Mouse (Mus musculus) ES-E14 (cell line): ENCODE results near the gene Rfesd. TPM values are rescaled to one million over a fixed set of nuclear protein-coding genes. Genes with fewer than 3 reads are reported as not detected.

Source experiments
- DNase-seq: peaks from one replicate; pipeline ENCODE4 v3.0.0-alpha.2; 2013; ENCODE audit warnings: low read depth, low spot score
- H3K27ac ChIP-seq: 2 replicates; pipeline ENCODE4 v1.5.1; 2012; ENCODE audit warnings: low read depth, mild to moderate bottlenecking, low read length, moderate library complexity, mixed read lengths; ENCODE audit not compliant: poor library complexity, insufficient read depth, severe bottlenecking
- H3K36me3 ChIP-seq: 2 replicates; pipeline ENCODE4 v1.6.1; 2012; ENCODE audit warnings: mild to moderate bottlenecking, low read length, moderate library complexity, mixed read lengths; ENCODE audit not compliant: control insufficient read depth, poor library complexity, insufficient read depth, severe bottlenecking
- H3K4me1 ChIP-seq, 2 experiments: fragments of 150-350 bp in 1 of 2; sonication (generic) in 1 of 2; 2 replicates each; pipeline ENCODE4 v1.6.1; 2012; ENCODE audit warnings: low read length in 2 of 2, mild to moderate bottlenecking in 1 of 2, mixed read lengths in 1 of 2; ENCODE audit not compliant: control insufficient read depth in 2 of 2, insufficient read depth in 2 of 2, poor library complexity in 1 of 2
- H3K4me3 ChIP-seq, 2 experiments: fragments of 150-350 bp in 1 of 2; sonication (generic) in 1 of 2; 2 replicates each; pipeline ENCODE4 v1.5.1; 2012; ENCODE audit warnings: low read length in 2 of 2, low read depth in 1 of 2, mild to moderate bottlenecking in 1 of 2, mixed read lengths in 1 of 2; ENCODE audit not compliant: insufficient read depth in 1 of 2, poor library complexity in 1 of 2, severe bottlenecking in 1 of 2
- H3K9ac ChIP-seq: 2 replicates; pipeline ENCODE4 v1.6.1; 2012; ENCODE audit warnings: low read depth, mild to moderate bottlenecking, low read length, mixed read lengths; ENCODE audit not compliant: poor library complexity, insufficient read depth, severe bottlenecking
- H3K9me3 ChIP-seq: fragments of 150-350 bp; sonication (generic); 2 replicates; pipeline ENCODE4 v1.6.1; 2012; ENCODE audit warnings: low read depth, mild to moderate bottlenecking, low read length; ENCODE audit not compliant: control insufficient read depth, insufficient read depth
- CHD2 ChIP-seq: IDR thresholded peaks from 2 replicates; pipeline ENCODE4 v1.6.1; 2014; ENCODE audit warnings: mild to moderate bottlenecking, low read depth, low read length, inconsistent platforms
- HCFC1 ChIP-seq: IDR thresholded peaks from 2 replicates; pipeline ENCODE4 v1.6.1; 2012; ENCODE audit warnings: low read length, inconsistent platforms, borderline replicate concordance; ENCODE audit not compliant: insufficient read depth
- MAFK ChIP-seq: IDR thresholded peaks from 2 replicates; pipeline ENCODE4 v1.6.1; 2014; ENCODE audit warnings: mild to moderate bottlenecking, low read depth, low read length, inconsistent platforms; ENCODE audit not compliant: insufficient read depth
- ZC3H11A ChIP-seq: IDR thresholded peaks from 2 replicates; pipeline ENCODE4 v1.6.1; 2012; ENCODE audit warnings: low read depth, mild to moderate bottlenecking, inconsistent platforms, low read length, borderline replicate concordance
- ZNF384 ChIP-seq: IDR thresholded peaks from 2 replicates; pipeline ENCODE4 v1.6.1; 2012; ENCODE audit warnings: low read depth, low read length, inconsistent platforms
- in situ Hi-C, 2 experiments: fragments of 600-800 bp; cut with MboI; formaldehyde crosslinking; loops; one replicate each; pipeline ENCODE4 v1.15.1; 2025; ENCODE audit warnings: low sequenced_read_pairs in 2 of 2, inconsistent platforms in 1 of 2; ENCODE audit not compliant: unreplicated experiment in 2 of 2
- total RNA-seq: library from RNA; depleted of rRNA; stranded (reverse); fragments of 300-350 nt; gene quantifications from 2 replicates; pipeline ENCODE4 v1.2.3, GENCODE M21; 2012; rRNA removed

Rfesd gene
- total RNA-seq, 1 experiment = 8.9 TPM

GRCm38 (mm10) chr13:75975629-75976028, 42.9 kb downstream of the Rfesd start:
- Histone ChIP-seq H3K36me3 (no peaks in the 10 kb centered on the region), H3K27ac (no peak overlapping the region), H3K9ac (no peak overlapping the region), H3K4me3 (no peak overlapping the region), H3K4me1 (no peaks in the 10 kb centered on the region), H3K9me3 (no peaks in the 10 kb centered on the region)
- in situ Hi-C loops = no loop called here
- no peak for DNase-seq
- TF ChIP-seq CHD2 (no peak), ZC3H11A (no peak), MAFK (no peak)

GRCm38 (mm10) chr13:75974481-75974880, 44.0 kb downstream of the Rfesd start:
- no peak overlapping the region for H3K9ac ChIP-seq
- no peaks in the 10 kb centered on the region for H3K4me1 ChIP-seq
- no peak overlapping the region for H3K4me3 ChIP-seq
- H3K27ac ChIP-seq = no peak overlapping the region
- TF ChIP-seq MAFK = no peak
- in situ Hi-C loops = no loop called here
- no peak for DNase-seq
- no peaks in the 10 kb centered on the region for H3K36me3 ChIP-seq
- H3K9me3 ChIP-seq = no peaks in the 10 kb centered on the region

- Histone ChIP-seq H3K4me3 (no peak within 1 kb of the TSS), H3K27ac (no peak within 1 kb of the TSS), H3K36me3 (no peaks in the 10 kb centered on the region), H3K9me3 (no peaks in the 10 kb centered on the region), H3K4me1 (no peaks in the 10 kb centered on the region), H3K9ac (no peak within 1 kb of the TSS)
- DNase-seq = no peak
- in situ Hi-C loops = no loop called here
- TF ChIP-seq ZC3H11A = no peak
- TF ChIP-seq HCFC1 = no peak
- no peak for TF ChIP-seq ZNF384
- no peak for TF ChIP-seq CHD2
- TF ChIP-seq MAFK = no peak
Observed at GRCm38 (mm10) chr13:75966850-75967249, 51.7 kb downstream of the Rfesd start, which contains the start of gene Spata9. Gene Spata9 (plus strand): TSS chr13:75967150.

- in situ Hi-C loops = no loop called here
- no peak overlapping the region for H3K9ac ChIP-seq
- H3K4me1 ChIP-seq = no peaks in the 10 kb centered on the region
- TF ChIP-seq CHD2 (no peak), ZC3H11A (no peak), MAFK (no peak), HCFC1 (no peak), ZNF384 (no peak)
- no peak overlapping the region for H3K4me3 ChIP-seq
- no peak for DNase-seq
- H3K27ac ChIP-seq = no peak overlapping the region
- no peaks in the 10 kb centered on the region for H3K36me3 ChIP-seq
- no peaks in the 10 kb centered on the region for H3K9me3 ChIP-seq
Observed at GRCm38 (mm10) chr13:75955357-75955992, 63.0 kb downstream of the Rfesd start.

Other genes starting within 250 kb of the Rfesd start
- 11.9 TPM in 2 replicates for gene Glrx, start 178.9 kb downstream of the Rfesd start, total RNA-seq
- gene Rhobtb3, start 74.8 kb downstream of the Rfesd start, total RNA-seq = 7.3 and 8.9 TPM in 2 replicates
- gene Spata9, start 51.6 kb downstream of the Rfesd start, total RNA-seq = not detected in 2 replicates
- gene Gpr150, start 38.3 kb upstream of the Rfesd start, total RNA-seq = 0.11 and 0.27 TPM in 2 replicates
- gene Arsk, start 79.9 kb upstream of the Rfesd start, total RNA-seq = 4.5 and 8.3 TPM in 2 replicates
- gene Ttc37, start 80.0 kb upstream of the Rfesd start, total RNA-seq = 38.3 and 38.6 TPM in 2 replicates